Mouse (Mus musculus) stomach, postnatal 0 days (tissue): ENCODE data around the gene Cdx2. TPM values are rescaled to one million over a fixed set of nuclear protein-coding genes. Genes with fewer than 3 reads are reported as not detected.

Experiments used
- ATAC-seq: fragments of 200-750 bp; cut with Nextera tagmentation; 2 replicates; pipeline ENCODE4 v1.8.0; 2017; ENCODE audit not compliant: low FRiP score, low TSS enrichment
- DNase-seq: peaks from one replicate; pipeline ENCODE4 v3.0.0-alpha.2; 2016; ENCODE audit warnings: low spot score
- H3K27ac ChIP-seq: fragments of 300-500 bp; sonication (generic); replicated peaks from 2 replicates; pipeline ENCODE4 v1.5.1; 2014; ENCODE audit warnings: mild to moderate bottlenecking, control low read depth
- H3K27me3 ChIP-seq: fragments of 300-500 bp; sonication (generic); 2 replicates; pipeline ENCODE4 v1.6.1; 2014; ENCODE audit warnings: low read length; ENCODE audit not compliant: control insufficient read depth, insufficient read depth
- H3K36me3 ChIP-seq: fragments of 300-500 bp; sonication (generic); 2 replicates; pipeline ENCODE4 v1.6.1; 2014; ENCODE audit warnings: low read length, mixed read lengths; ENCODE audit not compliant: control insufficient read depth, insufficient read depth
- H3K4me1 ChIP-seq: fragments of 300-500 bp; sonication (generic); replicated peaks from 2 replicates; pipeline ENCODE4 v1.6.1; 2014; ENCODE audit warnings: antibody characterized with exemption; ENCODE audit not compliant: control insufficient read depth, insufficient read depth
- H3K4me2 ChIP-seq: fragments of 300-500 bp; sonication (generic); replicated peaks from 2 replicates; pipeline ENCODE4 v1.6.1; 2014; ENCODE audit warnings: low read depth, mild to moderate bottlenecking, control low read depth, moderate library complexity
- H3K4me3 ChIP-seq: fragments of 300-500 bp; sonication (generic); 2 replicates; pipeline ENCODE4 v1.5.1; 2014; ENCODE audit warnings: low read depth, low read length, control low read depth
- H3K9ac ChIP-seq: fragments of 300-500 bp; sonication (generic); 2 replicates; pipeline ENCODE4 v1.6.1; 2014; ENCODE audit warnings: mild to moderate bottlenecking, low read length, control low read depth, mixed read lengths
- H3K9me3 ChIP-seq: fragments of 300-500 bp; sonication (generic); 2 replicates; pipeline ENCODE4 v1.6.1; 2016; ENCODE audit warnings: low read length; ENCODE audit not compliant: control insufficient read depth
- CTCF ChIP-seq: IDR thresholded peaks from 2 replicates; pipeline ENCODE4 v1.5.1; 2016; ENCODE audit warnings: antibody characterized with exemption, low read depth, mild to moderate bottlenecking, moderate library complexity
- EP300 ChIP-seq: optimal IDR thresholded peaks from 2 replicates; pipeline ENCODE3; 2016; ENCODE audit warnings: antibody characterized with exemption
- WGBS: fragments of 180-500 bp; shearing (Covaris S2); extraction: QIAGEN DNeasy Blood & Tissue Kit; methylation state at CpG from one replicate; pipeline ENCODE4 v1.1.7; 2014; 5-methylcytosine and 5-hydroxymethylcytosine counted together
- microRNA-seq: library from miRNA; unstranded; fragments of <30 nt; microRNA quantifications from one replicate; pipeline ENCODE4, GENCODE M21; 2016
- polyA plus RNA-seq: library from polyadenylated mRNA; unstranded; fragments of >200 nt; fragmentation: Nextera tagmentation; extraction: Ambion mirVana; gene quantifications from 2 replicates; pipeline ENCODE4 v1.2.1, GENCODE M21; 2015

Cdx2 gene
- polyA plus RNA-seq, 1 experiment from 2014 or later = 0.06 TPM

- no peak overlapping the region for H3K4me2 ChIP-seq
- peak; percentile 43; the same call in 1 of the 2 replicates for ATAC-seq
- no peak for TF ChIP-seq EP300
- TF ChIP-seq CTCF = no peak
- WGBS = 19% methylated on average over 4 of the region's 4 CpGs
- H3K27me3 ChIP-seq = no peaks in the 10 kb centered on the region; the same call in 1 of the 2 replicates
- no peak for DNase-seq
- H3K4me1 ChIP-seq = no peaks in the 10 kb centered on the region
- H3K9me3 ChIP-seq = no peaks in the 10 kb centered on the region
- no peak overlapping the region for H3K9ac ChIP-seq
- H3K36me3 ChIP-seq = no peaks in the 10 kb centered on the region
- H3K4me3 ChIP-seq = no peak overlapping the region
- H3K27ac ChIP-seq = no peak overlapping the region
Observed at GRCm38 (mm10) chr5:147263945-147264344, 43.1 kb downstream of the Cdx2 start.

GRCm38 (mm10) chr5:147261899-147262541 lies 45.0 kb downstream of the Cdx2 start:
- Histone ChIP-seq H3K4me3 (no peak overlapping the region), H3K4me2 (no peak overlapping the region), H3K27me3 (no peaks in the 10 kb centered on the region), H3K36me3 (no peaks in the 10 kb centered on the region), H3K9me3 (no peaks in the 10 kb centered on the region), H3K27ac (no peak overlapping the region), H3K9ac (no peak overlapping the region), H3K4me1 (no peaks in the 10 kb centered on the region)
- no peak for ATAC-seq
- 21% methylated on average over 11 of the region's 11 CpGs for WGBS
- no peak for TF ChIP-seq CTCF
- no peak for TF ChIP-seq EP300
- no peak for DNase-seq

- ATAC-seq (peak; percentile 57; the same call in 1 of the 2 replicates), DNase-seq (no peak)
- Histone ChIP-seq H3K4me2 (no peak overlapping the region), H3K4me3 (no peak overlapping the region), H3K27me3 (no peaks in the 10 kb centered on the region), H3K4me1 (no peaks in the 10 kb centered on the region), H3K36me3 (no peaks in the 10 kb centered on the region), H3K9me3 (no peaks in the 10 kb centered on the region), H3K9ac (no peak overlapping the region), H3K27ac (no peak overlapping the region)
- WGBS = 66% methylated on average over 4 of the region's 4 CpGs
- TF ChIP-seq CTCF (no peak), EP300 (no peak)
Observed at GRCm38 (mm10) chr5:147260778-147261177, 46.3 kb downstream of the Cdx2 start.

- H3K36me3 ChIP-seq = no peaks in the 10 kb centered on the region
- WGBS = 85% methylated on average over 1 of the region's 1 CpGs
- no peak overlapping the region for H3K9ac ChIP-seq
- no peaks in the 10 kb centered on the region for H3K27me3 ChIP-seq
- H3K4me3 ChIP-seq = no peak overlapping the region
- TF ChIP-seq EP300 (no peak), CTCF (no peak)
- no peak overlapping the region for H3K27ac ChIP-seq
- H3K9me3 ChIP-seq = no peaks in the 10 kb centered on the region
- ATAC-seq (no peak), DNase-seq (no peak)
- no peak overlapping the region for H3K4me2 ChIP-seq
- no peaks in the 10 kb centered on the region for H3K4me1 ChIP-seq
Observed at GRCm38 (mm10) chr5:147260189-147260588, 46.9 kb downstream of the Cdx2 start.

Small RNA genes lying within 50 kb of the gene (microRNA-seq; reads per million reads assigned to microRNA genes)
- not detected for gene Mir7k

Other genes with a start within 250 kb of the Cdx2 start
- gene Lnx2, start 230.7 kb downstream of the Cdx2 start, polyA plus RNA-seq = 9.3 and 10.8 TPM in 2 replicates
- gene Polr1d, start 230.2 kb downstream of the Cdx2 start, polyA plus RNA-seq = 150 TPM in 2 replicates
- gene Gsx1, start 118.6 kb downstream of the Cdx2 start, polyA plus RNA-seq = not detected in 2 replicates
- 3.0 and 3.6 TPM in 2 replicates for gene Pdx1, start 37.3 kb downstream of the Cdx2 start, polyA plus RNA-seq
- not detected in 2 replicates for gene Urad, start 15.2 kb upstream of the Cdx2 start, polyA plus RNA-seq
- gene Flt3, start 93.2 kb upstream of the Cdx2 start, polyA plus RNA-seq = 0.10 and 0.15 TPM in 2 replicates
- 38.4 and 44.4 TPM in 2 replicates for gene Pan3, start 122.9 kb upstream of the Cdx2 start, polyA plus RNA-seq